ENCODE assay signal across 17 mouse cellular contexts in genomic region chr11:101953441-101953840, GRCm38 (mm10). TPM values are rescaled to one million over a fixed set of nuclear protein-coding genes. Genes with fewer than 3 reads are reported as not detected.
A peak's percentile ranks its signal among the peaks of the same experiment; 100 is the strongest.
DNase-seq lines count a peak whose midpoint lies in the region; ATAC-seq and TF ChIP-seq lines count a peak whose summit lies in the region.
"Had no signal": no experiment of that assay in that cellular context is flagged by ENCODE, and none has a peak within 500 bp of the region (broad histone marks: within the 10 kb centered on the region; RNA-seq: fewer than 3 reads in every experiment).

No protein-coding gene starts in this region.

- no peaks in the 10 kb centered on the region for H3K36me3 ChIP-seq in heart, embryonic 14.5 days (ENCODE audit: control insufficient read depth, insufficient read depth, low read length)
- no peaks in the 10 kb centered on the region for H3K36me3 ChIP-seq in lung, embryonic 15.5 days
- H3K36me3 ChIP-seq in intestine, embryonic 16.5 days (ENCODE audit: control insufficient read depth, insufficient read depth, low read length) = no peaks in the 10 kb centered on the region
- no peaks in the 10 kb centered on the region for H3K36me3 ChIP-seq in stomach, postnatal 0 days (ENCODE audit: control insufficient read depth, insufficient read depth, low read length)
- H3K36me3 ChIP-seq: forebrain, embryonic 10.5 days; hindbrain, embryonic 12.5 days; limb, embryonic 13.5 days had no signal

- WGBS in heart, embryonic 14.5 days = 32% methylated on average over 4 of the region's 4 CpGs
- 35% methylated on average over 4 of the region's 4 CpGs for WGBS in lung, embryonic 15.5 days
- 30% methylated on average over 4 of the region's 4 CpGs for WGBS in lung, adult 2 months
- 49% methylated on average over 4 of the region's 4 CpGs for WGBS in intestine, embryonic 16.5 days
- 43% methylated on average over 4 of the region's 4 CpGs for WGBS in stomach, postnatal 0 days

- H3K27me3 ChIP-seq in heart, embryonic 14.5 days (ENCODE audit: control insufficient read depth, insufficient read depth, low read length) = no peaks in the 10 kb centered on the region
- peaks cover 6% of the 10 kb centered on the region; the same call in 1 of the 2 replicates for H3K27me3 ChIP-seq in lung, embryonic 15.5 days
- no peaks in the 10 kb centered on the region; the same call in 1 of the 2 replicates for H3K27me3 ChIP-seq in intestine, embryonic 16.5 days (replicated peaks; ENCODE audit: control insufficient read depth, insufficient read depth, low read length)
- no peaks in the 10 kb centered on the region for H3K27me3 ChIP-seq in stomach, postnatal 0 days (ENCODE audit: control insufficient read depth, insufficient read depth, low read length)

- H3K4me2 ChIP-seq in heart, embryonic 14.5 days (ENCODE audit: low read length) = peak overlapping the region; percentile 40
- H3K4me2 ChIP-seq in lung, embryonic 15.5 days = peak overlapping the region; percentile 42
- peak overlapping the region; percentile 37; the same call in 1 of the 2 replicates for H3K4me2 ChIP-seq in intestine, embryonic 16.5 days (ENCODE audit: low read depth, low read length)
- H3K4me2 ChIP-seq in stomach, postnatal 0 days (replicated peaks; ENCODE audit: low read depth) = 0 out of 2 replicates have a peak overlapping the region, but pooled peaks have one; percentile 31

- H3K9me3 ChIP-seq in heart, embryonic 14.5 days (ENCODE audit: control insufficient read depth, low read length) = no peaks in the 10 kb centered on the region
- no peaks in the 10 kb centered on the region for H3K9me3 ChIP-seq in lung, embryonic 15.5 days
- no peaks in the 10 kb centered on the region for H3K9me3 ChIP-seq in intestine, embryonic 16.5 days (ENCODE audit: control insufficient read depth, low read length)
- H3K9me3 ChIP-seq in stomach, postnatal 0 days (ENCODE audit: control insufficient read depth, low read length) = no peaks in the 10 kb centered on the region
- H3K9me3 ChIP-seq: forebrain, embryonic 10.5 days; hindbrain, embryonic 12.5 days; limb, embryonic 13.5 days had no signal

- peaks cover 17 to 21% of the 10 kb centered on the region in 2 experiments for H3K4me1 ChIP-seq in heart, embryonic 14.5 days (ENCODE audit: control insufficient read depth in 2 of 2, insufficient read depth in 2 of 2, low read length in 2 of 2)
- peaks cover 21% of the 10 kb centered on the region for H3K4me1 ChIP-seq in lung, embryonic 15.5 days
- no peaks in the 10 kb centered on the region; the same call in 1 of the 2 replicates for H3K4me1 ChIP-seq in lung, adult 2 months (ENCODE audit: control insufficient read depth, insufficient read depth, low read length)
- peaks cover 11% of the 10 kb centered on the region for H3K4me1 ChIP-seq in intestine, embryonic 16.5 days (ENCODE audit: control insufficient read depth, insufficient read depth, low read length)
- peaks cover 12% of the 10 kb centered on the region for H3K4me1 ChIP-seq in stomach, postnatal 0 days (replicated peaks; ENCODE audit: control insufficient read depth, insufficient read depth)

- no peak for TF ChIP-seq CTCF in lung, adult 2 months (IDR thresholded peaks at IDR 0.05; ENCODE audit: insufficient read depth, low read length)
- TF ChIP-seq CTCF in stomach, postnatal 0 days (IDR thresholded peaks at IDR 0.05; ENCODE audit: low read depth) = no peak

- TF ChIP-seq POLR2A in lung, adult 2 months (IDR thresholded peaks at IDR 0.05; ENCODE audit: borderline replicate concordance, extremely low read depth, low read depth, low read length) = no peak

- ATAC-seq in heart, embryonic 14.5 days (ENCODE audit: insufficient number of reproducible peaks, insufficient read depth, low FRiP score, low read depth) = no peak
- ATAC-seq in lung, embryonic 15.5 days (ENCODE audit: borderline replicate concordance, extremely low read depth, low FRiP score, low TSS enrichment) = no peak
- ATAC-seq in intestine, embryonic 16.5 days = no peak
- no peak for ATAC-seq in stomach, postnatal 0 days (ENCODE audit: low FRiP score, low TSS enrichment)
- ATAC-seq: CD4-positive, CD25-positive, alpha-beta regulatory T cell, adult 4 months had no signal

- H3K27ac ChIP-seq in heart, embryonic 14.5 days (replicated peaks in 1 of 2; ENCODE audit: control insufficient read depth in 1 of 2, insufficient read depth in 1 of 2, low read depth in 2 of 2, low read length in 2 of 2) = peak overlapping the region; percentile 66 to 75
- peak overlapping the region; percentile 62 for H3K27ac ChIP-seq in lung, embryonic 15.5 days
- no peak overlapping the region for H3K27ac ChIP-seq in intestine, embryonic 16.5 days (ENCODE audit: low read length)
- H3K27ac ChIP-seq in stomach, postnatal 0 days (replicated peaks) = no peak overlapping the region
- H3K27ac ChIP-seq: hindbrain, embryonic 12.5 days; limb, embryonic 13.5 days had no signal

- H3K9ac ChIP-seq in heart, embryonic 14.5 days (ENCODE audit: low read length) = peak overlapping the region; percentile 34; the same call in 1 of the 2 replicates
- no peak overlapping the region for H3K9ac ChIP-seq in lung, embryonic 15.5 days
- H3K9ac ChIP-seq in intestine, embryonic 16.5 days (ENCODE audit: low read depth, low read length) = no peak overlapping the region
- no peak overlapping the region for H3K9ac ChIP-seq in stomach, postnatal 0 days (ENCODE audit: low read length)
- H3K9ac ChIP-seq: hindbrain, embryonic 12.5 days; limb, embryonic 13.5 days had no signal

- DNase-seq in heart, adult 11 months = no peak
- no peak for DNase-seq in lung, adult 2 months
- DNase-seq in stomach, postnatal 0 days (ENCODE audit: low spot score) = no peak
- no peak for DNase-seq in left cerebral cortex, adult 18-20 months (ENCODE audit: low spot score in 2 of 2)
- DNase-seq: cerebellum, adult 9-10 months; right cerebral cortex, adult 18-20 months had no signal

- TF ChIP-seq EP300 in stomach, postnatal 0 days (optimal IDR thresholded peaks at IDR 0.05) = no peak

- no peak overlapping the region for H3K4me3 ChIP-seq in heart, embryonic 14.5 days (ENCODE audit: control insufficient read depth in 1 of 2, insufficient read depth in 1 of 2, low read depth in 1 of 2, low read length in 2 of 2)
- no peak overlapping the region for H3K4me3 ChIP-seq in lung, embryonic 15.5 days
- no peak overlapping the region for H3K4me3 ChIP-seq in lung, adult 2 months (replicated peaks; ENCODE audit: extremely low read depth, low read depth, low read length)
- H3K4me3 ChIP-seq in intestine, embryonic 16.5 days (ENCODE audit: low read length) = no peak overlapping the region
- no peak overlapping the region for H3K4me3 ChIP-seq in stomach, postnatal 0 days (ENCODE audit: low read depth, low read length)
- H3K4me3 ChIP-seq: hindbrain, embryonic 12.5 days; limb, embryonic 13.5 days had no signal

RNA-seq across cellular contexts. Expression of gene Sost, which starts 13.4 kb away (rescaled TPM):
- 0.12 and 0.55 TPM in 2 replicates for polyA plus RNA-seq in heart, embryonic 14.5 days (2014; fragmentation: Nextera tagmentation; extraction: Ambion mirVana)
- 0.44 and 0.52 TPM in 2 replicates for polyA plus RNA-seq in lung, embryonic 15.5 days (2015; fragmentation: Nextera tagmentation; extraction: Ambion mirVana)
- polyA plus RNA-seq in lung, adult 2 months (2012; rRNA removed) = 2.0 and 2.2 TPM in 2 replicates
- 0.12 TPM in 1 of 2 replicates, not detected in the other for polyA plus RNA-seq in intestine, embryonic 16.5 days (2015; fragmentation: Nextera tagmentation; extraction: Ambion mirVana)
- 0.08 TPM in 1 of 2 replicates, not detected in the other for polyA plus RNA-seq in stomach, postnatal 0 days (2015; fragmentation: Nextera tagmentation; extraction: Ambion mirVana)
- total RNA-seq in left cerebral cortex, adult 18-20 months (2021) = not detected
- total RNA-seq: layer of hippocampus, postnatal 25 days; monocyte, adult 5-6 weeks; neutrophil, adult 5-6 weeks had no signal
- polyA plus RNA-seq: CD4-positive, CD25-positive, alpha-beta regulatory T cell, adult 4 months; forebrain, embryonic 10.5 days had no signal

RNA-seq across cellular contexts. Expression of gene Cfap97d1, which starts 30.6 kb away (rescaled TPM):
- not detected in 2 replicates for polyA plus RNA-seq in heart, embryonic 14.5 days (2014; fragmentation: Nextera tagmentation; extraction: Ambion mirVana)
- not detected in 2 replicates for polyA plus RNA-seq in lung, embryonic 15.5 days (2015; fragmentation: Nextera tagmentation; extraction: Ambion mirVana)
- not detected in 2 replicates for polyA plus RNA-seq in lung, adult 2 months (2012; rRNA removed)
- not detected in 2 replicates for polyA plus RNA-seq in intestine, embryonic 16.5 days (2015; fragmentation: Nextera tagmentation; extraction: Ambion mirVana)
- not detected in 2 replicates for polyA plus RNA-seq in stomach, postnatal 0 days (2015; fragmentation: Nextera tagmentation; extraction: Ambion mirVana)
- not detected for total RNA-seq in left cerebral cortex, adult 18-20 months (2021)
- total RNA-seq: layer of hippocampus, postnatal 25 days; neutrophil, adult 5-6 weeks had no signal
- polyA plus RNA-seq: CD4-positive, CD25-positive, alpha-beta regulatory T cell, adult 4 months; forebrain, embryonic 10.5 days; hindbrain, embryonic 12.5 days; limb, embryonic 13.5 days; thymus, postnatal 0 days had no signal

RNA-seq across cellular contexts. Expression of gene Dusp3, which starts 33.4 kb away (rescaled TPM):
- 56.4 and 58.9 TPM in 2 replicates for polyA plus RNA-seq in heart, embryonic 14.5 days (2014; fragmentation: Nextera tagmentation; extraction: Ambion mirVana)
- 18.8 and 20.0 TPM in 2 replicates for polyA plus RNA-seq in lung, embryonic 15.5 days (2015; fragmentation: Nextera tagmentation; extraction: Ambion mirVana)
- polyA plus RNA-seq in lung, adult 2 months (2012; rRNA removed) = 176 and 296 TPM in 2 replicates
- 27.6 and 29.5 TPM in 2 replicates for polyA plus RNA-seq in intestine, embryonic 16.5 days (2015; fragmentation: Nextera tagmentation; extraction: Ambion mirVana)
- 21.7 and 22.8 TPM in 2 replicates for polyA plus RNA-seq in stomach, postnatal 0 days (2015; fragmentation: Nextera tagmentation; extraction: Ambion mirVana)
- 100 to 1,000 TPM; 195 to 205 TPM for total RNA-seq in left cerebral cortex, adult 18-20 months (2021)

RNA-seq across cellular contexts. Expression of gene Meox1, which starts 59.3 kb away (rescaled TPM):
- 13.8 and 13.9 TPM in 2 replicates for polyA plus RNA-seq in heart, embryonic 14.5 days (2014; fragmentation: Nextera tagmentation; extraction: Ambion mirVana)
- polyA plus RNA-seq in lung, embryonic 15.5 days (2015; fragmentation: Nextera tagmentation; extraction: Ambion mirVana) = 10.3 and 10.4 TPM in 2 replicates
- polyA plus RNA-seq in lung, adult 2 months (2012; rRNA removed) = 4.3 and 4.4 TPM in 2 replicates
- 5.0 and 5.1 TPM in 2 replicates for polyA plus RNA-seq in intestine, embryonic 16.5 days (2015; fragmentation: Nextera tagmentation; extraction: Ambion mirVana)
- 2.8 and 3.0 TPM in 2 replicates for polyA plus RNA-seq in stomach, postnatal 0 days (2015; fragmentation: Nextera tagmentation; extraction: Ambion mirVana)
- under 1 TPM; 0.28 to 0.74 TPM for total RNA-seq in left cerebral cortex, adult 18-20 months (2021)
- total RNA-seq: monocyte, adult 5-6 weeks; neutrophil, adult 5-6 weeks had no signal
- polyA plus RNA-seq: CD4-positive, CD25-positive, alpha-beta regulatory T cell, adult 4 months had no signal

Comparison
In these comparisons a context has a peak if more than half of its experiments do, and no peak if none do; other contexts are left out.
1. H3K27ac ChIP-seq: peak in heart, embryonic 14.5 days (2 of 2) and lung, embryonic 15.5 days (single experiment); none in intestine, embryonic 16.5 days (single experiment) and stomach, postnatal 0 days (single experiment).
2. Peak in every context shown above with its lines, with median percentiles within 50 percentile points of each other: H3K4me2 ChIP-seq.